Mouse (Mus musculus): ENCODE measurements at regions not wholly inside any gene's neighbourhood (a gene's known extent, or its start where the extent isn't known, plus 50 kb on each side); places are given as distances from the start of the nearest gene placed in this dataset.

DNA sequence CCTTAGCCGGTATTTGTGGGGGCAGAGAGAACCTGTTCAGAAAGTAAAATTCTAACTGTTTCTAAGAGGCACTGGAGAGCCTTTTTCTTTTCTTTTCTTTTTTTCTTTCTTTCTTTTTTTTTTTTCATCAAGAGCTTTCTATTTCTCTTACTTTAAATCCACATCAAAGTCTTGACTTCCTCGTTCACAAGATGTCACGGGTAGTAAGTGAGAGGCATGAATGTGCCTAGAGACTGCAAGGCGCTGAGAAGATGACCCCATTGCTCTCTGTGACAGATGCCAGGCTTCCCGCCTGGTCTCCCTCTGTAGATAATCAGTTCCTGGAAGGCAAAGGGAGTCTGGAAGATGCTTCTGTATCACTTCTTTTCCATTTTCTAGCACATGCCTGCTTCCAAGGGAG is 82.2 kb upstream of the Nck2 start:
- Histone ChIP-seq H3K79me2 (ENCODE audit: control insufficient read depth, insufficient read depth, low read length, poor library complexity) (no peaks in the 10 kb centered on the region), H3K36me3 (ENCODE audit: control insufficient read depth in 1 of 2, insufficient read depth in 2 of 2, low read length in 2 of 2) (no peaks in the 10 kb centered on the region), H3K27me3 (ENCODE audit: control insufficient read depth in 1 of 2, insufficient read depth in 2 of 2, low read length in 2 of 2) (no peaks in the 10 kb centered on the region; a peak in 1 of 4 replicates), H3K9ac (ENCODE audit: control insufficient read depth, low read depth, low read length, poor library complexity, severe bottlenecking) (no peak overlapping the region), H3K27ac (ENCODE audit: control insufficient read depth, low read depth, low read length) (no peak overlapping the region), H3K4me3 (ENCODE audit: control insufficient read depth in 1 of 2, insufficient read depth in 1 of 2, low read depth in 2 of 2, low read length in 2 of 2) (no peak overlapping the region), H3K9me3 (replicated peaks; ENCODE audit: insufficient read depth, low read length) (no peaks in the 10 kb centered on the region), H3K4me1 (ENCODE audit: control insufficient read depth in 1 of 2, insufficient read depth in 2 of 2, low read length in 2 of 2) (no peaks in the 10 kb centered on the region)
- DNase-seq (ENCODE audit: low read depth, low spot score) = no peak
- no peak for TF ChIP-seq CHD2 (IDR thresholded peaks at IDR 0.05; ENCODE audit: low read length)

GRCm38 (mm10) chr1:43363178-43363577 is 81.2 kb upstream of the Nck2 start:
- H3K9ac ChIP-seq (ENCODE audit: control insufficient read depth, low read depth, low read length, poor library complexity, severe bottlenecking) = no peak overlapping the region
- H3K79me2 ChIP-seq (ENCODE audit: control insufficient read depth, insufficient read depth, low read length, poor library complexity) = no peaks in the 10 kb centered on the region
- H3K36me3 ChIP-seq (ENCODE audit: control insufficient read depth in 1 of 2, insufficient read depth in 2 of 2, low read length in 2 of 2) = no peaks in the 10 kb centered on the region
- H3K4me3 ChIP-seq (ENCODE audit: control insufficient read depth in 1 of 2, insufficient read depth in 1 of 2, low read depth in 2 of 2, low read length in 2 of 2) = no peak overlapping the region
- no peak for DNase-seq (ENCODE audit: low read depth, low spot score)
- no peaks in the 10 kb centered on the region for H3K4me1 ChIP-seq (ENCODE audit: control insufficient read depth in 1 of 2, insufficient read depth in 2 of 2, low read length in 2 of 2)
- H3K27ac ChIP-seq (ENCODE audit: control insufficient read depth, low read depth, low read length) = no peak overlapping the region
- no peaks in the 10 kb centered on the region; a peak in 1 of 4 replicates for H3K27me3 ChIP-seq (ENCODE audit: control insufficient read depth in 1 of 2, insufficient read depth in 2 of 2, low read length in 2 of 2)
- no peaks in the 10 kb centered on the region for H3K9me3 ChIP-seq (replicated peaks; ENCODE audit: insufficient read depth, low read length)
- TF ChIP-seq SIN3A (IDR thresholded peaks at IDR 0.05; ENCODE audit: low read length) (no peak), BHLHE40 (IDR thresholded peaks at IDR 0.05; ENCODE audit: borderline replicate concordance, low read depth, low read length) (no peak), MYC (IDR thresholded peaks at IDR 0.05; ENCODE audit: low read depth, low read length) (no peak), E2F4 (IDR thresholded peaks at IDR 0.05; ENCODE audit: borderline replicate concordance, low read depth, low read length) (no peak), USF2 (IDR thresholded peaks at IDR 0.05; ENCODE audit: borderline replicate concordance in 1 of 2, insufficient read depth in 1 of 2, low read depth in 1 of 2, low read length in 2 of 2) (no peak), NRF1 (IDR thresholded peaks at IDR 0.05; ENCODE audit: insufficient read depth, low read depth, low read length, poor library complexity, severe bottlenecking) (no peak), ELF1 (IDR thresholded peaks at IDR 0.05; ENCODE audit: low read depth, low read length) (no peak), MAFK (IDR thresholded peaks at IDR 0.05; ENCODE audit: borderline replicate concordance, low read depth, low read length) (no peak), MXI1 (IDR thresholded peaks at IDR 0.05; ENCODE audit: low read depth, low read length) (no peak), KAT2A (conservative IDR thresholded peaks at IDR 0.05; ENCODE audit: low read depth, low read length) (no peak), POLR2AphosphoS2 (IDR thresholded peaks at IDR 0.05; ENCODE audit: low read length) (no peak), GABPA (IDR thresholded peaks at IDR 0.05; ENCODE audit: low read depth, low read length) (no peak), SMC3 (IDR thresholded peaks at IDR 0.05; ENCODE audit: low read depth, low read length) (no peak)

DNA sequence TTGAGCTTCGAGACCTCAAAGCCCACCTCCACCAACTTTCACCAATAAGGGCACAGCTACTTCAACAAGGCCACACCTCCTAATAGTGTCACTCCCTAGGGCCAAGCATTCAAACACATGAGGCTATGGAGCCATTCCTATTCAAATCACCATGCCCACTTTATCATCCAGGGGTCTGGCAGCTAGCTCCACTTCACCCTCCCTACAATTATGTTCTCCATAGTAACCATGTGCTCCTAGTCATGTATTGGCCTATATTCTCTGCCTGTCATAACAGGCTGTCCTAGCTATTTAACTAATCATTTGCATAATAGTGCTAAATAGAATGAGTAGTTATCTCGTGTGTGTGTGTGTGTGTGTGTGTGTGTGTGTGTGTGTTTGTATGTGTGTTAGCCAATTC is 77.9 kb upstream of the Nck2 start:
- TF ChIP-seq TAL1 (IDR thresholded peaks at IDR 0.05; ENCODE audit: low read length) (no peak), GABPA (IDR thresholded peaks at IDR 0.05; ENCODE audit: low read depth, low read length) (no peak)
- Histone ChIP-seq H3K27me3 (ENCODE audit: control insufficient read depth in 1 of 2, insufficient read depth in 2 of 2, low read length in 2 of 2) (no peaks in the 10 kb centered on the region; a peak in 1 of 4 replicates), H3K36me3 (ENCODE audit: control insufficient read depth in 1 of 2, insufficient read depth in 2 of 2, low read length in 2 of 2) (no peaks in the 10 kb centered on the region), H3K79me2 (ENCODE audit: control insufficient read depth, insufficient read depth, low read length, poor library complexity) (no peaks in the 10 kb centered on the region), H3K4me1 (ENCODE audit: control insufficient read depth in 1 of 2, insufficient read depth in 2 of 2, low read length in 2 of 2) (no peaks in the 10 kb centered on the region), H3K9me3 (replicated peaks; ENCODE audit: insufficient read depth, low read length) (no peaks in the 10 kb centered on the region), H3K27ac (ENCODE audit: control insufficient read depth, low read depth, low read length) (no peak overlapping the region), H3K9ac (ENCODE audit: control insufficient read depth, low read depth, low read length, poor library complexity, severe bottlenecking) (no peak overlapping the region), H3K4me3 (ENCODE audit: control insufficient read depth in 1 of 2, insufficient read depth in 1 of 2, low read depth in 2 of 2, low read length in 2 of 2) (no peak overlapping the region)
- DNase-seq (ENCODE audit: low read depth, low spot score) = no peak
